Mouse (Mus musculus): ENCODE measurements around the gene Brd1. TPM values are rescaled to one million over a fixed set of nuclear protein-coding genes. Genes with fewer than 3 reads are reported as not detected.

The Brd1 gene
- total RNA-seq, 1 experiment from 2014 or later: 59.4 TPM

GRCm38 (mm10) chr15:88694033-88694432, 40.0 kb downstream of the Brd1 start:
- ATAC-seq (replicated peaks; ENCODE audit: low read depth, poor library complexity, severe bottlenecking): no peak

GRCm38 (mm10) chr15:88692720-88693119, 41.3 kb downstream of the Brd1 start:
- ATAC-seq (replicated peaks; ENCODE audit: low read depth, poor library complexity, severe bottlenecking): no peak

GRCm38 (mm10) chr15:88691129-88691528, 42.9 kb downstream of the Brd1 start:
- ATAC-seq (replicated peaks; ENCODE audit: low read depth, poor library complexity, severe bottlenecking): no peak

- ATAC-seq (replicated peaks; ENCODE audit: low read depth, poor library complexity, severe bottlenecking): no peak
These were observed 45.9 kb downstream of the Brd1 start for GRCm38 (mm10) chr15:88688120-88688519.

- no peak for ATAC-seq (replicated peaks; ENCODE audit: low read depth, poor library complexity, severe bottlenecking)
These were observed 47.3 kb downstream of the Brd1 start for GRCm38 (mm10) chr15:88686725-88687124.

GRCm38 (mm10) chr15:88684039-88684438, 50.0 kb downstream of the Brd1 start:
- ATAC-seq (replicated peaks; ENCODE audit: low read depth, poor library complexity, severe bottlenecking): no peak

GRCm38 (mm10) chr15:88680931-88681330, 53.1 kb downstream of the Brd1 start:
- ATAC-seq (replicated peaks; ENCODE audit: low read depth, poor library complexity, severe bottlenecking): no peak

GRCm38 (mm10) chr15:88677568-88677967, 56.5 kb downstream of the Brd1 start:
- no peak for ATAC-seq (replicated peaks; ENCODE audit: low read depth, poor library complexity, severe bottlenecking)

GRCm38 (mm10) chr15:88675998-88676397, 58.0 kb downstream of the Brd1 start:
- ATAC-seq (replicated peaks; ENCODE audit: low read depth, poor library complexity, severe bottlenecking): no peak

GRCm38 (mm10) chr15:88668693-88669092, 65.3 kb downstream of the Brd1 start:
- no peak for ATAC-seq (replicated peaks; ENCODE audit: low read depth, poor library complexity, severe bottlenecking)

- no peak for ATAC-seq (replicated peaks; ENCODE audit: low read depth, poor library complexity, severe bottlenecking)
These were observed 66.4 kb downstream of the Brd1 start for GRCm38 (mm10) chr15:88667653-88668052.

- no peak for ATAC-seq (replicated peaks; ENCODE audit: low read depth, poor library complexity, severe bottlenecking)
These were observed 68.2 kb downstream of the Brd1 start for GRCm38 (mm10) chr15:88665846-88666245.

- ATAC-seq (replicated peaks; ENCODE audit: low read depth, poor library complexity, severe bottlenecking): no peak
These were observed 71.0 kb downstream of the Brd1 start for GRCm38 (mm10) chr15:88663041-88663440.

GRCm38 (mm10) chr15:88662111-88662850, 71.8 kb downstream of the Brd1 start:
- ATAC-seq (replicated peaks; ENCODE audit: low read depth, poor library complexity, severe bottlenecking): peak; percentile 65; the same call in 1 of the 2 replicates

- no peak for ATAC-seq (replicated peaks; ENCODE audit: low read depth, poor library complexity, severe bottlenecking)
These were observed 72.4 kb downstream of the Brd1 start for GRCm38 (mm10) chr15:88661654-88662053.

- ATAC-seq (replicated peaks; ENCODE audit: low read depth, poor library complexity, severe bottlenecking): no peak
These were observed 82.0 kb downstream of the Brd1 start for GRCm38 (mm10) chr15:88652006-88652405.

- ATAC-seq (replicated peaks; ENCODE audit: low read depth, poor library complexity, severe bottlenecking): peak; percentile 62; the same call in 1 of the 2 replicates
These were observed 83.0 kb downstream of the Brd1 start for GRCm38 (mm10) chr15:88651019-88651418.

Other genes starting within 250 kb of the Brd1 start
- not detected in 2 replicates for gene Zdhhc25, start 133.9 kb downstream of the Brd1 start, total RNA-seq (2017)
- 44.2 and 56.9 TPM in 2 replicates for gene Zbed4, start 17.4 kb upstream of the Brd1 start, total RNA-seq (2017)
- gene Alg12, start 85.1 kb upstream of the Brd1 start, total RNA-seq (2017): 1.8 and 5.0 TPM in 2 replicates
- 55.5 and 67.1 TPM in 2 replicates for gene Creld2, start 85.4 kb upstream of the Brd1 start, total RNA-seq (2017)
- 11.9 and 12.3 TPM in 2 replicates for gene Pim3, start 128.0 kb upstream of the Brd1 start, total RNA-seq (2017)
- gene Ttll8, start 220.2 kb upstream of the Brd1 start, total RNA-seq (2017): not detected in 2 replicates
- not detected in 2 replicates for gene Mlc1, start 244.8 kb upstream of the Brd1 start, total RNA-seq (2017)
- not detected in 2 replicates for gene Mov10l1, start 248.7 kb upstream of the Brd1 start, total RNA-seq (2017)

Data from common myeloid progenitor, adult 5-6 weeks (primary cell).